Mouse (Mus musculus) telencephalon, adult 2 months (tissue): ENCODE results near the gene Itm2b.
A peak's percentile ranks its signal among the peaks of the same experiment; 100 is the strongest.

ENCODE experiments used
- DNase-seq: peaks from one replicate; pipeline ENCODE4 v3.0.0-alpha.2; 2011; ENCODE audit warnings: low read depth, low spot score

The Itm2b gene

DNA sequence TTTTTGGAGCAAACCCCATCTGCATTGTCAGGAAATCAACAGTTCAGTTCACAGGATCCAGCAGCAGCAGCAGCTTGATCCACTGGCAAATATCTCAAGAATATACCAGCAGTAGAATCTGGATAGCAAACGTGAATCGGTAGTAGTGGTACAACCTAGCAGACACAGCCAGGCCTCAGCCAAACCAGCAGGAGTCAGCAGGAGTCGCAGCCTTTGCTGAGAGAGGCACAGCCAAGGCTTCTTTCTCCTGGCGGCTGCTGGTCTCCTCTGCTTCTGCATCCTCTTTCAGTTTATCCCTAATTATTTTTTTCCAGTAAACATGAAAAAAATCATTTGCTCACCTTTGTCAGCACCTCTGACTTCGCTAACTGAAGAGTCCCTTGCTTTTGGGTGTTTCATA, 10.7 kb upstream of the Itm2b start:
- DNase-seq: no peak

DNA sequence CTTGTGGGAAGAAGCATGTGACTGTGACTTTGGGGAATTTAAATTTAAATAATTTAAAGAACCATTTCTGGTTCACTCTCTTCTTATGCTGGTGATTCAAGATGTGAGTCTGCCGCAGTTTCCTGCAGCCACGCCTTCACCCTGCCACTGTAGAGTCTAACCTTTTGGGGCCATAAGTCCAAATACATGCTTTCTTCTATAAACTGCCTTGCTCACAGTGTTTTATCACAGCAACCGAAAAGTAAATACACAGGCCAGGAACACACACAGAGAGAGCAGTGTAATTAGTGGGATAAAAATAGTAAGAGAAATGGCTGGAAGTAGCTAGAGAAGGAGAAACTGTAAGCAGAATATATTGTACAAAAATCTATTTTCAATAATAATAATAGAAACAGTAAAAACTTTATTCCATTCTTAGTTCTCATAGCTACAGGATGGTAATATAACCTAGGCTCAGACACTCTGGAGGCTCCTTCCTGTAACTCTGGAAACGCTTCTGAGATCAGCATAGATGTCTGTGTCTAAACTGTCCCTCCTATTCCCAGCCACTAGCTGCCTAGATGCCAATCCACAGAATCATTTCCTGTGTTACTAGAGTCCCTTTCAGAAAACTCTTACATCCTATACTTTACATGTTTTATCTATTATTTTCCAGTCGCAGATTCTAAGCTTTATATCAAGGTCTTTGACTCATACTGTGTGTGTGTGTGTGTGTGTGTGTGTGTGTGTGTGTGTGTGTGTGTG, 9.3 kb upstream of the Itm2b start:
- no peak for DNase-seq

DNA sequence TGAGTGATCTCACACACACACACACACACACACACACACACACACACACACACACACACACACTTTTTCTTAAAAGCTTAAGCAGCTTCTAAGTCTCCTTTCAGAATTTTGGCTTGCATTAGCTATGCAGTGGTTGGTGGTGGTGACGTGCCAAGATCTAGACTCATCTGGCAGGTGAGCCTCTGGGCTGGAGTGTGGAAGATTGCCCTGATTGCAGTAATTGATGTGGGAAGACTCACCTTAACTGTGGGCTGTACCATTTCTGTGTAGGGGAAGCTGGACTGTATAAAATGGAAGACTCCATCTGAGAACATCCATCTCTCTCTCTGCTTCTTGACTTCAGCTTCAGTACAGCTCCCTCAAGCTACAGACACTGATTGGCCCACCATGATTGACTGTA, 6.4 kb upstream of the Itm2b start:
- DNase-seq: no peak

DNA sequence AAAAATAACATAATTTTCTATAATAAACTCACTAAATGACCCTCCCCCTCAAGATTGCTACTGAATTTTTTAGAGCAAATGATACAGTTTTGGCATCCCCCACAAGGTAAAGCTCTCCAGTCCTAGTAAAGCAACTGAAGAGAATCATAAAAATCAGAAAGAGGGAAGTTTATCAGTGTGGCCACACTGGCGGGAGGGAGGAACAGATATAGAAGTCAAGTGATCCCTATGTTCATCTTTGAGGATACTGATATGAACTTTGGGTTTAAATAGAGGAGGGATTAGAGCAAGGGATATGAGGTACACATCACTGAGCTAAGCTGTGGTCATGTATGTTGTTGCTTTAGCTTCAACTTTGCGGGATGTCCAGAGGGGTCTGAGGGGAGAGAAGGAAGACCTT, 5.1 kb upstream of the Itm2b start:
- DNase-seq: no peak

DNA sequence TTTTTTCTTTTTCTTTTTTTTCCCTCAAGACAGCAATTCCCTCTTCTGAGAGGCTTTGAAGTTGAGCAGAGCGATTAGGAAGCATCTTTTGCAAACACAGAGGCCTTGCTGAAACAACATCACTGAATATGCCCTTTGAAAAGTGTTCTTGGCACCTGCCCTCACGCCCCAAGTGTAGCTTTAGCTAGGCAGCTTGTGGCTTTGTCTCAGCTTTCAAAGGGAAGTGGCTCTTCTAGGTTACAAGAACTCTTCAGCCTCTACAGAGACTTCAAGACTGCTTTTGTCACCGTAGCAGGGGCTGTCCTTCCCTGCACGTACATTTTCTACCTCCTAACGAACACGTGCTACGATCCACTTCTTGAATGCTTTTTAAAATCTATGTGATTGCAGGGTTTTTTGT, 4.0 kb upstream of the Itm2b start:
- no peak for DNase-seq

DNA sequence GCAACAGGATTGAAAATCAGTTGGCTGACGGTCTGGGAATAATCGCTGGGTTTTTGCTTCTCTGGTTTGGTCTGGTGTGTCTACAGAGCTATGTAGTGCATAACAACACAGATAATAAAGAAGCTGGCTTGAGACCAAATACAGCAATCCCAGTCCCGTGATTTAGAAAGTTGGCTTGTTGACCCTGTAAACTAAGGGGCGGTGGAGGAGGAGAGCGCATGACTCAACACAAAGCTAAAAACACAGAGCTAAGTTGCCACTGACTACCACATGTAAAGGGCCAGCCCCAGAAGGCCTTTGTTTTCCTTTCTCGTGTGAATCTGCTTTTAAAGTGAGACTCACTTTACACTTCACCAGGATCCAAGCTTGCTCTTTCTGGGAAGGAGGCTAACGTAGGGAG, 3.5 kb upstream of the Itm2b start:
- DNase-seq: no peak

DNA sequence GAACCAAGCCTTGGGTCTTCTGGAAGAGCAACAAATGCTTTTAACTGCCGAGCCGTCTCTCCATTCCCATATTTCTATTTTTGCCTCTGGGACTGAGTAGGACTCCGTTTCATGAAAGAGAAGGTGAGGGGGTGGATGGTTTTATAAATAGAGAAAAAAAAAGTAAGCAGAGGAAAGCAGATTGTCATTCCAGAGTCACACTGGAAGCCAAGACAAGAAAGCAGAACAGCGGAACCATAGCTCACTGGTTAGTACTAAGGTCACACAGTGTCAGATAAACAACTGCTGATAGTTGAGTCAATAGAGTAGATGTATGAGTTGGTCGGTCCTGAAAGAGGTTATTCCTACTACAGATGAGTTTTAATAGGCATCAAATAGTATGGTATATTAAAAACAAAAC, 1.4 kb upstream of the Itm2b start:
- no peak for DNase-seq

DNA sequence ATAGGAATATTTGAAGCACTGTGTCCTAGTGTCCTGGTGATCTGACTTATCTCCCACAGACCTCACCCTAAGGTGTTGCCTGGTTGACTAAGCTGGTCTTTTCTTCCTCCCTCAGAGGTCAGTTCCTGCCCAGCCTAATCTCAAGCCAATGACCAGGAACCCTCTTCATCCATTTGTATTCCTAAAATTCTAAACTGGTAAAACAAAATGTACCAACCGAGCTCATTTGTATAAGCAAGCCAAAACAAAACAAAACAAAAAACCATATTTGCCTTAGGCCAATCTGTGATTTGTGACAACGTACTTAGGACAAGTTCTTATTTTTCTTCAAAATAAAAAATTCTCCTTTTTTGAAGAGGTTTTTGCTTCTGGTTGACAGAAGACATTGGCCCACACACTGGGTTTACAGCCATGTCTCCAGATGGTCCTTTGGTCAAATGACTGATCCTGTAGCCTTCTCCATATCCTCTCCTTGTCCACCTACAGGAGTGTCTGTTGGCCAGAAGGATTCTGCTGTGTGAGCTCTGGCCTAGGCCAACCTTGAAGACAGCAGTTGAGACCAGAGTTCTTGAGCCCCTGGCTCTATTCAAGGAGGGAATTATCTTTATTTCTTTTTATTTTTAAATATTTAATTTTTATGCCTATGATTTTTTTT, 758 bp upstream of the Itm2b start:
- DNase-seq: no peak

DNA sequence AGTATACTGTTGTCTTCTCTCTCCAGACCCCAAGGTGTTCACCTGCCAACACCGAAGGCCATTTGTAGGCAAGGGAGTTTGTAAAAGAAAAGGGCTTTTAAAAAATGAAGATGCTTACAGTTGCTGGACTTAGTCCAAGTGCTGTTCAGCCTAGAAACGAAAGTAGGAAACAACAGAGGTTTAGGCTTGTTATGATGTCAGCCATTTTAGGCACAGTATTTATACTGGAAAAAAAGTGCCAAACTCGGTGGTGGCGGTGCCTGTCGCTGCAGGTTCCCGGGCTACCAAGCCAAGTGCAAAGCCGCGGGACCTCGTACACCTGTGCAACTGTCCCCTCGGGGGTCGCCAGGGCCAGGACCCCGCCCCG, 560 bp downstream of the Itm2b start:
- DNase-seq: no peak

DNA sequence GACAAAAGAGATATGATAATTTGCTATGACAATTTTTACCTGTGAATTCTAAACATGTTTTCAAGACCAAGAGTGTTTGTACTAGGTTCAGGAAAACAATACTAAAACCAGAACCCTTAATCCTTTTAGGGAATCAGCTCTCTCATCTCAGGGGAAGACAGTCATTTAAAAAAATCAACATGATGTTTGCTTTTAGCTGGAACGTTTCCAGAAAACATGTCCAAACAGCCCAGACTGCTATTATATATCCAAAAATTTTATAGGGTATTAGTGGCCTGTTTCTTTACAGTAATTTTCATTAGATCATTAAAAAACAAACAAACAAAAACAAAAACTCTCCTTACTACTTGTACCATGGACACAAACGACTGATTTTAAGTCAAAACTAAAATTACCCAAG, 1.3 kb downstream of the Itm2b start:
- DNase-seq: no peak

DNA sequence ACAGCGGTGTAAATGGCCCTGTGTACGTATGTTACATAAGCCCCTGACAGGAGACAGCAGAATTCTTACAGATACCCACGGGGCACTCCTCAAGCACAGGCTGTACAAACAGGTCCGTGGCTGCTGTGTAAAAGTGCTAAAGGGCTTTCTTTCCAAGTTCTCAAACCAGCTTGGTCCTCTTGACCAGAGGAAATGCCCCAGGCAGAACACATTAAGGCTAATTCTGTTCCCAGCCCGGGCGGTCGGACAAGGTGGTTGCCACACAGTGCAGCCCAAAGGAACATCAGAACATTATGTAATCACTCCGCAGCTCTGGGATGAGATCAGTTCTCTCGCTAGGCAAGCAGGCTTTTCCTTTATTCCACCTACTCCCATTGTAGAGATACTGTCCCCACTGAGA, 2.4 kb downstream of the Itm2b start:
- peak; percentile 84 for DNase-seq

DNA sequence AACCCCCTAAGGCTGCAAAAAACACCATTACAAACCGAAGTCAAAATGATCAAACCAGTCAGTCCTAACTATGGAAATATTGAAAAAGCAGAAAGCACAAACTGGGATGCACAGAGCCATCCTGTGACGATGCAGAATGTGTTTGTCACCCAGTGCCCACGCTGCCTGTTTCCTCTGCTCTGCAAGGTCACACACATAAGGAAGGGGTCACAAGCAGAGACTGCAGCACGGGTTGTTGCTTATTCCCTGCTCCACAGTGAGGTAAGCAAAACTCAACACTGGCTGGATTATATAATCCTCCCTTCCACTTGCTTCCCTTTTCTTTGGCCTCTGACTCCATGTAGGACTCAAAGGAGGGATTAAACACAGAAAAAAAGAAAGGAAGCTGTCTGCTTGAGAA, 3.5 kb downstream of the Itm2b start:
- DNase-seq: no peak

DNA sequence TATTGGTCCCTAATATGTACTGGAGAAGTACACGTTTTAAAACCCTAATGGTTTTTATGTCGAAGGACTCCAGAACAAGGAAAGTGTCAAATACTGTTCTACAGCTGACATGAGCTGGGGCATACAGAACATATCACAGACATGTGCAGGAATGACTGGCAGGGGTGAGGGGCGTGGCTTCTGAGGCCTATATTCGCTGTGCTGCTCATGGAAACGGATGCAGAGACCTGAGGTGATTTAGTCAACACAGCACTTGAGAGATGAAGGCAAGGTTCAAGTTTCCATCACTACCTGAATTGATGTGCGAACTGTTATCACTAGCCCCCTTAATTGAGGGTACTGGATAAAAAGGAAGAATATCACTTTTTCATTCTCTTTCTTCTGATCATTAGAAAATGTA, 7.3 kb downstream of the Itm2b start:
- no peak for DNase-seq

DNA sequence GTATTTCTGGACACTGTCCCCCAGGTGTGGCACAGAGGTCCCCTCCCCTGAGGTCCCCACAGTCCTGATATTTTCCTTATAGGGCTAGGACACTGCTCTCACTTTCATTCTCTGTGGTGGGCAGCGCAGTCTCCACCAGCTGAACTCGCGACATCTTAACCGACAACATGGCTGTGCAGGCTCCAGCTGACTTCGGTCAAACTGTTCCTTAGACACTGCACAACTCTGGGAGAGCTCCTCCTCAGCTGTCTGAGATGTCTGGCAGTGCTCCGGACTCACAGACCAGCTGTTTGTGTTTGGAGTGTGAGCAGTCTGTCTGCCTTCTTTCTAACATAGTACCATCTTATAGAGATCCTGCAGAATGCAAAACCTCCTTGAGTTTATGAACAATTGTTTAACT, 8.2 kb downstream of the Itm2b start:
- no peak for DNase-seq

DNA sequence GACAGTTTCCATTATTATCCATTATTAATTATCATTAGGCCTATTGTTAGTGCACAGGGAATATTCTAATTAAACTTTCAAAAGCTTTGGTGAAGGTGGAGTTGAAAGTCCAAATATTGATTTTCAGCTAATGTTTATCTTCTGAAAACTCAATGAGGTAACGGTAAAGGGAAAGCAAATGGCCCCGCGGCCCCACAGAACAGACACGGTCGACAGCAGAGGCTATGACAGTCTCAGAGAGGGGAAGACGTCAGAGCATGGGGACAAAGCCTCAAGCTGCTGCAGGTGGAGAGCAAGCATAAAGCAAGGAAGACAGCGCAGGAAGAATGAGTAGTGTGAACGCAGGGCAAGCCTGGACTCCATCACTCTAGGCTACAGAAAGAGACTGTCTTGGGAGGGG, 9.2 kb downstream of the Itm2b start:
- no peak for DNase-seq

DNA sequence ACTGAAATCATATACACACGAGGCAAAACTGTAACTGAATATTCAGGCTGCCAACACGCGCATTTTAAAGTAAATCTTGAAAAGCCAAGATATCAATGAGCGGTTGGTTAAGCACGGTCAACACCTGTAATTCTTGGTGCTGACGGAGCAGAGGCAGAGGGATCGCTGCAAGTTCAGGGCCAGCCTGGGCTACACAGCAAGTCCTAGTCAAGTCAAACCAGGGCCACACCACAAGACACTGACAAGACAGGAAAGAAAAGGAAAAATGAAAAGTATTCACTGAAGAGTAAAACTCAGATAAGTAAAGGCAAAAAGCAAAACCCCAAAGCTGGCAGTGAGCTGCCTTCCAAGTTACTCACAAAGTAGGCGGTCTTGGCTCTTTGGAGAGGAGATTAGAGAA, 9.6 kb downstream of the Itm2b start:
- DNase-seq: no peak

DNA sequence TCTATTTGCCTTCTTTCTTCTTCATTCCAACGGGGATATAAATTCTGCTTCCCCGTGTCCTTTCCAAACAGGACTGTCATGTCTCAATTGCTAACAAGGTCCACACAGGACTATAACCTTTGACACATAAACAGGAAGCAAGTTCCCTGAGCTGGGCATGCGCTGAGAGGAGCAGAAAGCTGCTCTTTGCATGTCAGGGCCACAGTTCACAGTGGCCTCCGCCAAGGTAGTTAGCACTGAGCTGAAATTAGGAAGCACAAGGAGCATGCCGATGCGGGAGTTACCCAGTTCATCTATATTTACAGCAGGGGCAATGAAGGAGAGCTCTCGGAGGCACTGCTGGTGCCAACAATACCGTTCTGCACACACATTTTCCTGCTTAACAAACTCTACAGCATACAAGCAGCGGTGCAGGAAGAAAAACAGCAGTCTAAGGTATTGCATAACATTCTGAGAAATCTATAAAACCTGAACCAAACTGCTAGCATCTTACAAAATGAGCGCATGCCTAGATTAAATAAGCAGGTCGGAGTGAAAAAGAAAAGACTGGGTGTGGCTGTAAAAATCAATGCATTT, 10.7 kb downstream of the Itm2b start:
- DNase-seq: no peak

DNA sequence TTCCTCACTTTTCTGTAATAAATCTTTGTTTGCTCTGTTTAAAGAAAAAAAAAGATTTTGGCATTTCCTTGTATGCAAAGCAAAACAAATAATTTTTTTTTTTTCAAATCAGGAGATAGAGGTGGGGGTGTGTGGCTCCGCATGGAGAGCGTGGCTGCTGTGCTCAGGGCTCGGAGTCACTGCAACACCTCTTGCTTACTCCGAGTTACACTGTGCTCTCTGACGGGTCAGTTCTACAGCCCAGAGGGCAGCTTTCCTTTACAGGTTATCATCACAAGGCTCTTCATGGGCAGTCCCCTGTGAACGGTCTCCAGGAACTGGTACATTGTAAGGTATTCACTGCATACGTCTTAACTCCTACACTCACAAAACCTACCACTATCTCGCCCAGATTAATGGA, 11.5 kb downstream of the Itm2b start:
- no peak for DNase-seq

DNA sequence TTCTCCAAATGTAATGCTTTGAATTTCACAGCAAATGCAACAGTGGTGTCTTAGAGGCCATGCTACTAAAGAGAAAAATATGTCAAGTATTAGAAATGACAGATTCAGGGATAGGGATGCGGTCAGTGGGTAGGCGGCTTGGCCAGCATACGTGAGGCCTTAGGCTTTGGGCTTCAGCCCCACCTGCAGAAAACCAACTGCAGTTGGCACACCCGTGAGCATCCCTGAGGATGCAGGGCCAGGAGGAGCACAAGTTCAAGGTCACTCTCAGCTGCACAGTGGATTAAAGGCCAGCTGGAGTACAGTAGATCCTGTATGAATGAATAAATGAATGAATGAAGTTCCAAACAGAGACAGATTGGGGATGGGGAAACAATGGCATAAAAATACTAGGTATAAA, 12.1 kb downstream of the Itm2b start:
- no peak for DNase-seq

DNA sequence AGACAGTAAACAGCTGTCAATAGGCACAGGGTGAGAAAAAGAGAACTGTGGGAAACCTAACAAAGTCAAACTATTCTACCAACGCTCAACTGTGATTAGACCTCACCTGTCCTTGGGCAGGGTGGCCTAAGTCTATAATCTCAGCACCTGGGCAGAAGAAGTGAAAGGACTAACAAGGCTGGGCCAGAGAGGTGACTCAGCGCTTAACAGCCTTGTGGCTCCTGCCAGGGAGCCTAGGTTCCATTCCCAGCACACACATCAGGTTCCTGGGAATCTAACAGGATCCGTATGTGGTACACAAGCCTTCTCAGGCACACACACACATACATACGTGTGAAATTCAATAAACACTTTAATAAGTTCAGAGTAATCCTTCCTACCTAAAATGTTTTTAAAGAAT, 13.5 kb downstream of the Itm2b start:
- no peak for DNase-seq

DNA sequence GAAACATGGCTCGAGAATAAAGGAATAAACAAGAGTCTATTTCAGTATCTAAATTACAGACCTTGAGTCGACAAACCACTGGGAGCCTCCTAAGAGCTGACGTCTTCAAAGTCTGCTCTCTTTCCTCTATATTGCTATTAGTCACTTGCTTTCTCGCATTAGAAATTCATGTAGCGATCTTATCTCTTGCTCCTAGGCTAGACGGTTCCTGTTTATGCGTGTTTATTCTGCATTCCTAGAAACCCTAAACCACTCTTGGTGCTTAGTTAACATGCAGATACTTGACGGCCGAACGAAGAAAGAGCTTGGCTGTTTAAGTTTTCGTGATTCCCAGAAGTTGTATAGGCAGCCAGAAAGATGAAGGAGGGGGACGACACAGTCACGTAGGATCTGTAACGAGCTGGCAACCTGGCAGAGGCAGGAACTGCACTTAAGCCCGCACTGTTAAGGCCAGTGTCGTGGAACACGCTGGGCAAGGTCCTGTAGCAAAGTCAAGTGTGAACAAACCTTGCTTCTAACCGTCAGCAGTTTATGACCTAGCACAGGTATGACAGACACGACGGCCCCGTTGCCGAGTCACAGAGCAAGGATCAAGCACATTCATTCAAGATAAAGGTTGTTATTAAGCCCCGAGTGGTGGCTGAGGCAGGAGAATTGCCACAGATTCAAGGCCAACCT, 14.3 kb downstream of the Itm2b start:
- no peak for DNase-seq

DNA sequence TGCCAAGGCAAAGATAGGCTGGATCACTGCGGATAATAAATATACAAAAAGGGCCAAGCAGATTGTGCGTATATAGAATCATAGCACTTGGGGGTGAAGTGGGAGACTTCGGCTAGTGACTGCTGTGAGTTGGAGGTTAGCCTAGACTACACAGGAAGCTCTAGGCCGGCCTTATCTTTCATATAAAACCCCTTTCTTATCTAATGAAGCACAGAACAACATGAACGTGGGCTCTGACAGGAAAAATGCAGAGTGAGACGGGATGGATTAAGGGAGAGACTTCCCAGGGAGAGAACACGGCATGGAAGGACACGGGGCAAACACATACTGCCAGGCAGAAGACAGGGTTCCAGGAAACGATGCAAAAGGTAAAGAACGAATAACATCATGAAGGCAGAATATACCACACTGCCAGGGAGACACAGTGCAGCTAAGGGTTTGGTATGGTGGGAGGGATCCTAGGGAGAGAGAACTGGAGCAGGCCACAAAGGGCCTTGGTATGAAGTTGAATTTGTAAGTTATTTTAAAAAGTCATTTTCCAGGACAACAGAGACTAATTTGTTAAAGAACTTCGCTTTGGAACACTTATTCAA, 14.9 kb downstream of the Itm2b start:
- DNase-seq: no peak

DNA sequence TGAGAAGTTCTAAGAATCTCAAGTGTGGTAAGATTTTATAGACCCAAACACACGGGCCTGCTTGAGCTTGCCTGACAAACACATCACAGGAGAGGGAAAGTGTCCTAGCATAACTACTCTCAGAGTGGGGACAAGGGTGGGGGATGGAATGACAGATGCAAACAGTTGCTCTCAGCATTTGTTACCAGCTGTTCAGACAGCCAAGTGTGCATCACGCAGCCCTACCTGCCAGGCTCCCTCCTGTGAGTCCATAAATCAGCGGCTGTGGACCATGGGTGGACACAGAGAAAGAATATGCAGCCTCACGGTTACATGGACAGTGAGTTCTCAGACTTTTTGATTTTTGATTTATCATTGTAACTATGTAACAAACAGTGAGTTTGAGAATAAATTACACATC, 15.5 kb downstream of the Itm2b start:
- no peak for DNase-seq
